Comparison of ENCODE assay signal across 21 mouse cellular contexts in genomic region chr13:112121110-112121509, GRCm38 (mm10).
DNase-seq lines count a peak whose midpoint lies in the region; ATAC-seq and TF ChIP-seq lines count a peak whose summit lies in the region.
"Had no signal": no experiment of that assay in that cellular context is flagged by ENCODE, and none has a peak within 500 bp of the region (broad histone marks: within the 10 kb centered on the region; RNA-seq: fewer than 3 reads in every experiment).

No protein-coding gene starts in this region.

- TF ChIP-seq EP300 in heart, adult 2 months (IDR thresholded peaks at IDR 0.05; ENCODE audit: insufficient read depth, low read depth, low read length): no peak

- TF ChIP-seq CTCF in heart, adult 2 months (IDR thresholded peaks at IDR 0.05): no peak
- TF ChIP-seq CTCF in thymus, adult 2 months (IDR thresholded peaks at IDR 0.05; ENCODE audit: borderline replicate concordance, control insufficient read depth, extremely low read depth, insufficient read depth, low read length, poor library complexity): no peak

- no peaks in the 10 kb centered on the region for H3K9me3 ChIP-seq in heart, embryonic 10.5 days
- H3K9me3 ChIP-seq in heart, embryonic 14.5 days (ENCODE audit: control insufficient read depth, low read length): no peaks in the 10 kb centered on the region
- no peaks in the 10 kb centered on the region for H3K9me3 ChIP-seq in kidney, embryonic 16.5 days (ENCODE audit: low read length)
- H3K9me3 ChIP-seq: embryonic facial prominence, embryonic 12.5 days; forebrain, embryonic 15.5 days; G1E; hindbrain, embryonic 15.5 days had no signal

- no peak for TF ChIP-seq POLR2A in heart, adult 2 months (IDR thresholded peaks at IDR 0.05; ENCODE audit: insufficient read depth, low read depth, low read length)
- TF ChIP-seq POLR2A in thymus, adult 2 months (IDR thresholded peaks at IDR 0.05; ENCODE audit: control insufficient read depth, extremely low read depth, insufficient read depth, low read length, poor library complexity): no peak

- H3K27ac ChIP-seq in heart, adult 2 months: peak overlapping the region; percentile 80; the same call in 1 of the 2 replicates
- no peak overlapping the region for H3K27ac ChIP-seq in heart, embryonic 10.5 days
- peak overlapping the region; percentile 8 to 70; a peak in 3 of 4 replicates for H3K27ac ChIP-seq in heart, embryonic 14.5 days (replicated peaks in 1 of 2; ENCODE audit: control insufficient read depth in 1 of 2, insufficient read depth in 1 of 2, low read depth in 2 of 2, low read length in 2 of 2)
- H3K27ac ChIP-seq in kidney, embryonic 16.5 days (ENCODE audit: low read length): 0 out of 2 replicates have a peak overlapping the region, but pooled peaks have one; percentile 58
- no peak overlapping the region for H3K27ac ChIP-seq in thymus, adult 2 months (ENCODE audit: control insufficient read depth, insufficient read depth, low read length)
- H3K27ac ChIP-seq: embryonic facial prominence, embryonic 12.5 days; forebrain, embryonic 15.5 days; hindbrain, embryonic 15.5 days had no signal

- no peak for ATAC-seq in heart, embryonic 14.5 days (ENCODE audit: insufficient number of reproducible peaks, insufficient read depth, low FRiP score, low read depth)
- no peak for ATAC-seq in kidney, embryonic 16.5 days (ENCODE audit: low FRiP score, low TSS enrichment)
- ATAC-seq: activated CD4-positive, CD25-positive, alpha-beta regulatory T cell, adult 4 months; CD4-positive, CD25-positive, alpha-beta regulatory T cell, adult 4 months; forebrain, embryonic 15.5 days; intestine, embryonic 16.5 days had no signal

- intact Hi-C loops in heart, adult 2 months (cut with DNase I): no loop called here

- no peaks in the 10 kb centered on the region for H3K79me2 ChIP-seq in heart, adult 2 months (replicated peaks; ENCODE audit: control insufficient read depth, insufficient read depth, low read length)

- H3K4me2 ChIP-seq in heart, embryonic 14.5 days (ENCODE audit: low read length): no peak overlapping the region
- H3K4me2 ChIP-seq in kidney, embryonic 16.5 days (replicated peaks; ENCODE audit: low read depth, low read length): no peak overlapping the region
- H3K4me2 ChIP-seq: embryonic facial prominence, embryonic 12.5 days; forebrain, embryonic 15.5 days; hindbrain, embryonic 15.5 days had no signal

- DNase-seq in heart, adult 2 months: no peak
- no peak for DNase-seq in heart, embryonic 10.5 days (ENCODE audit: low spot score)
- DNase-seq in heart, postnatal 4 days: no peak
- DNase-seq in kidney, adult 9 months: no peak
- no peak for DNase-seq in thymus, adult 2 months
- DNase-seq: adrenal gland, postnatal 14 days; B cell, adult 2 months; cerebellum, adult 11-12 months; cerebellum, adult 9-10 months; cerebellum, postnatal 25 days; gastrocnemius, postnatal 36 days; kidney, adult 2 months had no signal

- peaks cover 2% of the 10 kb centered on the region; the same call in 1 of the 2 replicates for H3K36me3 ChIP-seq in heart, adult 2 months (ENCODE audit: control insufficient read depth, insufficient read depth, low read length)
- H3K36me3 ChIP-seq in heart, embryonic 10.5 days: no peaks in the 10 kb centered on the region
- H3K36me3 ChIP-seq in heart, embryonic 14.5 days (ENCODE audit: control insufficient read depth, insufficient read depth, low read length): no peaks in the 10 kb centered on the region
- H3K36me3 ChIP-seq in kidney, embryonic 16.5 days (ENCODE audit: insufficient read depth, low read length): no peaks in the 10 kb centered on the region
- H3K36me3 ChIP-seq in thymus, adult 2 months (ENCODE audit: control insufficient read depth, insufficient read depth, low read length): no peaks in the 10 kb centered on the region
- H3K36me3 ChIP-seq: embryonic facial prominence, embryonic 12.5 days; forebrain, embryonic 15.5 days; G1E; hindbrain, embryonic 15.5 days had no signal

- H3K4me3 ChIP-seq in heart, adult 2 months: no peak overlapping the region
- H3K4me3 ChIP-seq in heart, embryonic 10.5 days: no peak overlapping the region
- no peak overlapping the region for H3K4me3 ChIP-seq in heart, embryonic 14.5 days (ENCODE audit: control insufficient read depth in 1 of 2, insufficient read depth in 1 of 2, low read depth in 1 of 2, low read length in 2 of 2)
- H3K4me3 ChIP-seq in kidney, embryonic 16.5 days (ENCODE audit: low read length): no peak overlapping the region
- no peak overlapping the region for H3K4me3 ChIP-seq in thymus, adult 2 months (ENCODE audit: control insufficient read depth, insufficient read depth, low read length)
- H3K4me3 ChIP-seq: embryonic facial prominence, embryonic 12.5 days; forebrain, embryonic 15.5 days; hindbrain, embryonic 15.5 days had no signal

- no peaks in the 10 kb centered on the region for H3K27me3 ChIP-seq in heart, adult 2 months (ENCODE audit: control insufficient read depth, insufficient read depth, low read length)
- no peaks in the 10 kb centered on the region for H3K27me3 ChIP-seq in heart, embryonic 10.5 days (ENCODE audit: insufficient read depth, poor library complexity, severe bottlenecking)
- no peaks in the 10 kb centered on the region for H3K27me3 ChIP-seq in heart, embryonic 14.5 days (ENCODE audit: control insufficient read depth, insufficient read depth, low read length)
- H3K27me3 ChIP-seq in kidney, embryonic 16.5 days (ENCODE audit: insufficient read depth, low read length): no peaks in the 10 kb centered on the region
- no peaks in the 10 kb centered on the region for H3K27me3 ChIP-seq in thymus, adult 2 months (ENCODE audit: control insufficient read depth, insufficient read depth, low read length)
- H3K27me3 ChIP-seq: embryonic facial prominence, embryonic 12.5 days; hindbrain, embryonic 15.5 days had no signal

- peaks cover 12% of the 10 kb centered on the region for H3K4me1 ChIP-seq in heart, adult 2 months (ENCODE audit: control insufficient read depth, insufficient read depth, low read length)
- H3K4me1 ChIP-seq in heart, embryonic 10.5 days: peaks cover 30% of the 10 kb centered on the region
- H3K4me1 ChIP-seq in heart, embryonic 14.5 days (ENCODE audit: control insufficient read depth in 2 of 2, insufficient read depth in 2 of 2, low read length in 2 of 2): peaks cover 24 to 35% of the 10 kb centered on the region in 2 experiments
- H3K4me1 ChIP-seq in kidney, embryonic 16.5 days (ENCODE audit: insufficient read depth, low read length): peaks cover 38% of the 10 kb centered on the region
- no peaks in the 10 kb centered on the region for H3K4me1 ChIP-seq in thymus, adult 2 months (replicated peaks; ENCODE audit: control insufficient read depth, insufficient read depth, low read length)

- no peak overlapping the region for H3K9ac ChIP-seq in heart, adult 2 months (ENCODE audit: low read depth, low read length)
- H3K9ac ChIP-seq in heart, embryonic 14.5 days (ENCODE audit: low read length): no peak overlapping the region
- H3K9ac ChIP-seq in kidney, embryonic 16.5 days (replicated peaks; ENCODE audit: low read length): no peak overlapping the region
- H3K9ac ChIP-seq: embryonic facial prominence, embryonic 12.5 days; forebrain, embryonic 15.5 days; hindbrain, embryonic 15.5 days had no signal

- 75% methylated on average over 9 of the region's 9 CpGs for WGBS in heart, adult 2 months
- WGBS in heart, embryonic 10.5 days: 80% methylated on average over 9 of the region's 9 CpGs
- 51% methylated on average over 9 of the region's 9 CpGs for WGBS in heart, embryonic 14.5 days
- 80% methylated on average over 9 of the region's 9 CpGs for WGBS in kidney, embryonic 16.5 days
- 95% methylated on average over 9 of the region's 9 CpGs for WGBS in thymus, adult 2 months

Comparison
In these comparisons a context has a peak if more than half of its experiments do, and no peak if none do; other contexts are left out.
1. H3K27ac ChIP-seq: peak in heart, adult 2 months (single experiment), heart, embryonic 14.5 days (2 of 2) and kidney, embryonic 16.5 days (single experiment); none in heart, embryonic 10.5 days (single experiment) and thymus, adult 2 months (single experiment).